Mouse (Mus musculus) B cell, adult 62 days (primary cell): ENCODE measurements around the gene Vmn1r11. TPM values are rescaled to one million over a fixed set of nuclear protein-coding genes. Genes with fewer than 3 reads are reported as not detected.

ENCODE experiments used
- total RNA-seq: library from RNA; stranded (reverse); gene quantifications from 4 replicates; pipeline ENCODE4 v1.2.4, GENCODE M21; 2023

The Vmn1r11 gene
- not detected in 4 replicates for total RNA-seq

DNA sequence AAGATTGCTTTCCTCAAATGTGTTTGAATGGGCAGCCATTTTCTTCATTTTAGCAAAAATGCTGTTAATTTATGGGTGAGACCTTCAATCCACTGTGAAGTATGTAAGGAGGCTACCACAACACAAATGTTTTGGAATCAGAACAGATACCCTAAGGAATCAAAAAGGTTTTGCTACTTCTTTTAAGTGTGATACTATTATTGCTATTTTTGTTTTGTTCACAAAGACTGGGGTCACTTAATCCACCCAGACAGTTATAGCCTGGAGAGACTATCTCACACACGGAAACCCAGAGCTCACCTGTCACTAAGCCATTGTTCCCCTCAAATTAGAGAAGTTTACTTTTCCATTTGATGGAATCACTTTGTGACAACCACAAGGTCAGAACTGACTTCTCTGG is at the start of gene Vmn1r11:
TSS of gene Vmn1r11 (plus strand) at position 301 of the 400 bp plus-strand sequence.

DNA sequence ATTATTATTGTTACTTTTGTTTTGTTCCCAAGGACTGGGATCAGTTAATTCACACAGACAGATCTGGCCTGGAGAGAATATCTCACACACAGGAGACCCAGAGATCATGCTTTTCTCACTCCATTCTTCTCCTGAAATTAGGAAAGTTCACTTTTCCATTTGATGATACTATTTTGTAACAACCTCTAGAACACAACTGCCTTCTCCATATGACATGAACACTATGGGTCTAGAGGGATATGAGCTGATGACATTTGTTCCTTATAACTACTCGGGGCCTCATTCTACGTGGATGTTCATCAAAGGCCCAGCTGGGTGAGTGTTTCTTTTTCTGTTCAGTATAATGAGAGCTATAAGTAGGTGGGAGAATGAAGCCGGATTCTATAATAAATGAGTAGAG is 24.1 kb upstream of the Vmn1r11 start, which contains the start of gene Vmn1r10:
TSS of gene Vmn1r10 (plus strand) at position 301 of the 400 bp plus-strand sequence.

DNA sequence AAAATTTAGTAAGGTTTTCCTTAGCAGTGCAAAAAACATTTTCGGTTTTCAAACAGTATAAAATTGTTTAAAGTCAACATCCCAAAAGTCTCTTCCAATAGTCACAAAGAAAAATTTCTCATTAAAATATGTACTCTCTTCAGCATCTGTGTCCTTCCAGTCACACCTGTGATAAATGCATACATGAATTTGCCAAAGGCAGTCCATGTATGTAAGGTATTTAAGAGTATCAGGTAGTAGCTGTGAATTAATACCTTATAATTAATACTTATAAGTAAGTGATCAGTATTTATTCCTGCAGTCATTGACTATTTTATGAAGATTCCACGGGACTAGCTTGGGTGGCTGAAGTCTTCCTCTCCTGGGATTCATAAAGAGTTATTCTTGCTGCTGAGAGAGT is 23.4 kb downstream of the Vmn1r11 start, which contains the start of gene Vmn1r12:
TSS of gene Vmn1r12 (plus strand) at position 301 of the 400 bp plus-strand sequence.

Other genes with a start within 250 kb of the Vmn1r11 start
- gene Nt5c3, start 209.5 kb upstream of the Vmn1r11 start, total RNA-seq = 53.1 to 65.3 TPM (median 58.3 TPM) in 4 replicates
- 0.36 TPM in 1 of 4 replicates, not detected in the others for gene Vmn1r4, start 209.4 kb upstream of the Vmn1r11 start, total RNA-seq
- not detected in 4 replicates for gene Vmn1r5, start 163.2 kb upstream of the Vmn1r11 start, total RNA-seq
- gene Vmn1r6, start 136.2 kb upstream of the Vmn1r11 start, total RNA-seq = not detected in 4 replicates
- gene Vmn1r7, start 108.1 kb upstream of the Vmn1r11 start, total RNA-seq = not detected in 4 replicates
- not detected in 4 replicates for gene Vmn1r8, start 101.2 kb upstream of the Vmn1r11 start, total RNA-seq
- gene Vmn1r9, start 66.7 kb upstream of the Vmn1r11 start, total RNA-seq = not detected in 4 replicates
- not detected in 4 replicates for gene Vmn1r10, start 24.0 kb upstream of the Vmn1r11 start, total RNA-seq
- not detected in 4 replicates for gene Vmn1r12, start 23.5 kb downstream of the Vmn1r11 start, total RNA-seq
- gene Vmn1r13, start 69.8 kb downstream of the Vmn1r11 start, total RNA-seq = not detected in 4 replicates
- gene Vmn1r14, start 98.2 kb downstream of the Vmn1r11 start, total RNA-seq = not detected in 4 replicates
- not detected in 4 replicates for gene Vmn1r15, start 124.5 kb downstream of the Vmn1r11 start, total RNA-seq
- gene Vmn1r16, start 196.0 kb downstream of the Vmn1r11 start, total RNA-seq = not detected in 4 replicates
- not detected in 4 replicates for gene Vmn1r17, start 230.3 kb downstream of the Vmn1r11 start, total RNA-seq